Mouse (Mus musculus) E14TG2a.4 (cell line): ENCODE measurements around the gene Phlda1.

Source experiments
- CTCF ChIP-seq: conservative IDR thresholded peaks from 2 replicates; pipeline ENCODE4 v1.5.1; 2014; ENCODE audit warnings: low read length
- NANOG ChIP-seq: IDR thresholded peaks from 2 replicates; pipeline ENCODE4 v1.6.1; 2014; ENCODE audit warnings: borderline replicate concordance, low read length, mixed read lengths
- POU5F1 ChIP-seq: IDR thresholded peaks from 2 replicates; pipeline ENCODE4 v1.6.1; 2014; ENCODE audit warnings: low read length, borderline replicate concordance

GRCm38 (mm10) chr10:111520621-111521020 lies 14.5 kb downstream of the Phlda1 start:
- TF ChIP-seq CTCF (no peak), POU5F1 (no peak), NANOG (no peak)
